Mouse (Mus musculus) bone marrow macrophage, adult 2 months (primary cell): ENCODE results near the gene Clybl. TPM values are rescaled to one million over a fixed set of nuclear protein-coding genes. Genes with fewer than 3 reads are reported as not detected.

ENCODE experiments used
- H3K27ac ChIP-seq: 2 replicates; pipeline ENCODE4 v1.5.1; 2012; ENCODE audit warnings: low read depth, low read length; ENCODE audit not compliant: insufficient read depth
- H3K4me1 ChIP-seq: 2 replicates; pipeline ENCODE4 v1.6.1; 2012; ENCODE audit warnings: low read length; ENCODE audit not compliant: control insufficient read depth, insufficient read depth
- H3K4me3 ChIP-seq: 2 replicates; pipeline ENCODE4 v1.5.1; 2012; ENCODE audit warnings: mild to moderate bottlenecking, low read length, moderate library complexity; ENCODE audit not compliant: insufficient read depth
- CTCF ChIP-seq: IDR thresholded peaks from 2 replicates; pipeline ENCODE4 v1.5.1; 2012; ENCODE audit warnings: low read depth, mild to moderate bottlenecking, low read length, moderate library complexity
- POLR2A ChIP-seq: IDR thresholded peaks from 2 replicates; pipeline ENCODE4 v1.6.1; 2012; ENCODE audit warnings: mild to moderate bottlenecking, low read depth, low read length, borderline replicate concordance
- polyA plus RNA-seq: library from polyadenylated mRNA; stranded (reverse); fragments of >200 nt; gene quantifications from 2 replicates; pipeline ENCODE4 v1.2.4, GENCODE M21; 2012; ENCODE audit not compliant: missing spikeins, insufficient read depth, insufficient read length

Gene Clybl
- polyA plus RNA-seq, 1 experiment = 8.4 TPM

GRCm38 (mm10) chr14:122427654-122428053, 246.2 kb downstream of the Clybl start:
- H3K4me3 ChIP-seq = no peak overlapping the region
- TF ChIP-seq POLR2A (no peak), CTCF (no peak)
- H3K27ac ChIP-seq = no peak overlapping the region
- no peaks in the 10 kb centered on the region for H3K4me1 ChIP-seq

- TF ChIP-seq CTCF (no peak), POLR2A (no peak)
- Histone ChIP-seq H3K27ac (no peak overlapping the region), H3K4me3 (no peak overlapping the region), H3K4me1 (no peaks in the 10 kb centered on the region)
These were observed 251.1 kb downstream of the Clybl start for GRCm38 (mm10) chr14:122432558-122432957.

- H3K4me1 ChIP-seq = no peaks in the 10 kb centered on the region
These were observed 252.5 kb downstream of the Clybl start for GRCm38 (mm10) chr14:122434039-122434438.

GRCm38 (mm10) chr14:122436850-122437249, 255.3 kb downstream of the Clybl start:
- no peaks in the 10 kb centered on the region for H3K4me1 ChIP-seq
- no peak overlapping the region for H3K4me3 ChIP-seq
- TF ChIP-seq POLR2A (no peak), CTCF (no peak)
- no peak overlapping the region for H3K27ac ChIP-seq

More at GRCm38 (mm10) chr14:122434039-122434438, 252.5 kb downstream of the Clybl start:
- no peak for TF ChIP-seq POLR2A
- Histone ChIP-seq H3K4me3 (no peak overlapping the region), H3K27ac (no peak overlapping the region)

GRCm38 (mm10) chr14:122449601-122450495, 268.3 kb downstream of the Clybl start:
- H3K4me1 ChIP-seq = no peaks in the 10 kb centered on the region
- no peak for TF ChIP-seq POLR2A
- TF ChIP-seq CTCF = no peak
- no peak overlapping the region for H3K27ac ChIP-seq
- no peak overlapping the region for H3K4me3 ChIP-seq

- TF ChIP-seq CTCF (no peak), POLR2A (no peak)
- Histone ChIP-seq H3K4me3 (no peak within 1 kb of the TSS), H3K4me1 (no peaks in the 10 kb centered on the region), H3K27ac (no peak within 1 kb of the TSS)
These were observed 269.2 kb downstream of the Clybl start, which contains the start of gene Gm5089 for GRCm38 (mm10) chr14:122450496-122451382. Gene Gm5089, minus strand, starts transcription at chr14:122451115.

- Histone ChIP-seq H3K27ac (no peak overlapping the region), H3K4me3 (no peak overlapping the region), H3K4me1 (no peaks in the 10 kb centered on the region)
- TF ChIP-seq CTCF = no peak
These were observed 270.1 kb downstream of the Clybl start for GRCm38 (mm10) chr14:122451551-122452145.

Other genes with a start within 250 kb of the Clybl start
- 33.0 and 34.1 TPM in 2 replicates for gene Gpr183, start 216.5 kb upstream of the Clybl start, polyA plus RNA-seq
- not detected in 2 replicates for gene Timm8a2, start 147.0 kb upstream of the Clybl start, polyA plus RNA-seq
- gene Tm9sf2, start 74.7 kb upstream of the Clybl start, polyA plus RNA-seq = 116 and 120 TPM in 2 replicates